Mouse (Mus musculus) frontal cortex, adult 2 months (tissue): ENCODE measurements at regions not wholly inside any gene's neighbourhood (a gene's known extent, or its start where the extent isn't known, plus 50 kb on each side); places are given as distances from the start of the nearest gene placed in this dataset.

Experiments used
- DNase-seq, 2 experiments: peaks; one replicate each; pipeline ENCODE4 v3.0.0; 2022; ENCODE audit warnings: low spot score in 1 of 2; ENCODE audit errors: extremely low spot score in 1 of 2

DNA sequence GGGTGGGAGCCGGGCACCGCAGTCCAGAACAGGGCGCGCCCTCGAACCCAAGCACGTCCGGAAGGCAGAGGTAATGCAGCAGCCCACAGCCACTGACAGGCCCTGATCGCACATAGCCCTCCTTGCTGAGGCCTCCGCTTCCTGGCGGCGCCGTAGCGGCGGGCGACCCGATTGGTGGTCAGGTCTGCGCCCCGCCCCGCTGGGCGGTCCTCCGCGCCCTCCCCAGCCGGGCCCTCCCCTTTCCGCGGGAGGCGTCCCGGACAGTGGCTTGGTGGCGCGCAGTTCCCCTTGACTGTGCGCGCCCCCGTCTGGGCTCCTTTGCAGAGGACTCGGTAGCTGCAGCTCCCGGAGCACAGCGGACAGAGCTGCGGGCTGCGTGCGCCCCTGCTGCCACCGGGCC lies 375.5 kb upstream of the Asap2 start:
- peak; percentile 3 to 70 for DNase-seq
